Mouse (Mus musculus) myocyte (in vitro differentiated cells): ENCODE results near the gene Slc25a10. TPM values are rescaled to one million over a fixed set of nuclear protein-coding genes. Genes with fewer than 3 reads are reported as not detected.

Source experiments
- H3K27me3 ChIP-seq: one replicate; pipeline ENCODE4 v1.6.1; 2011; ENCODE audit not compliant: control insufficient read depth, insufficient read depth, insufficient read length
- H3K36me3 ChIP-seq: one replicate; pipeline ENCODE4 v1.6.1; 2011; ENCODE audit not compliant: control insufficient read depth, insufficient read depth
- H3K4me2 ChIP-seq: one replicate; pipeline ENCODE4 v1.6.1; 2011; ENCODE audit warnings: low read depth, control low read depth
- H3K4me3 ChIP-seq: one replicate; pipeline ENCODE4 v1.5.1; 2011; ENCODE audit warnings: mild to moderate bottlenecking, control low read depth, moderate library complexity
- H3K79me2 ChIP-seq: one replicate; pipeline ENCODE4 v1.6.1; 2011; ENCODE audit not compliant: control insufficient read depth, insufficient read depth
- H3ac ChIP-seq: one replicate; pipeline ENCODE4 v1.6.1; 2011; ENCODE audit not compliant: control insufficient read depth, insufficient read length
- CEBPB ChIP-seq: IDR thresholded peaks from 2 replicates; pipeline ENCODE4 v1.6.1; 2011; ENCODE audit warnings: mild to moderate bottlenecking, moderate library complexity; ENCODE audit not compliant: poor library complexity, insufficient read depth, severe bottlenecking
- E2F4 ChIP-seq: IDR thresholded peaks from one replicate; pipeline ENCODE4 v1.6.1; 2011; ENCODE audit warnings: mild to moderate bottlenecking, control low read depth, moderate library complexity; ENCODE audit not compliant: insufficient read depth
- MAX ChIP-seq: IDR thresholded peaks from one replicate; pipeline ENCODE4 v1.6.1; 2011; ENCODE audit warnings: low read depth, mild to moderate bottlenecking, control low read depth
- MYOD1 ChIP-seq, 3 experiments: IDR thresholded peaks; one replicate each; pipeline ENCODE4 v1.6.1; 2011; ENCODE audit warnings: control low read depth in 2 of 3, low read depth in 2 of 3, mild to moderate bottlenecking in 2 of 3, moderate library complexity in 1 of 3; ENCODE audit not compliant: insufficient read length in 2 of 3, control insufficient read depth in 1 of 3
- MYOG ChIP-seq, 3 experiments: IDR thresholded peaks; one replicate each; pipeline ENCODE4 v1.6.1; 2011; ENCODE audit warnings: control low read depth in 2 of 3, low read depth in 2 of 3, mild to moderate bottlenecking in 2 of 3; ENCODE audit not compliant: insufficient read length in 2 of 3, control insufficient read depth in 1 of 3, insufficient read depth in 1 of 3
- POLR2A ChIP-seq: IDR thresholded peaks from one replicate; pipeline ENCODE4 v1.6.1; 2011; ENCODE audit warnings: low read depth, mild to moderate bottlenecking, control low read depth, moderate library complexity; ENCODE audit not compliant: insufficient read length
- POLR2AphosphoS2 ChIP-seq: IDR thresholded peaks from one replicate; pipeline ENCODE4 v1.6.1; 2011; ENCODE audit warnings: low read depth, control low read depth; ENCODE audit not compliant: insufficient read length
- REST ChIP-seq: IDR thresholded peaks from one replicate; pipeline ENCODE4 v1.6.1; 2011; ENCODE audit warnings: mild to moderate bottlenecking, control low read depth, moderate library complexity; ENCODE audit not compliant: insufficient read depth, insufficient read length
- SRF ChIP-seq: IDR thresholded peaks from one replicate; pipeline ENCODE4 v1.6.1; 2011; ENCODE audit warnings: low read depth; ENCODE audit not compliant: control insufficient read depth, insufficient read length
- TCF12 ChIP-seq: IDR thresholded peaks from one replicate; pipeline ENCODE4 v1.6.1; 2011; ENCODE audit warnings: mild to moderate bottlenecking, control low read depth; ENCODE audit not compliant: poor library complexity, insufficient read depth, severe bottlenecking
- TCF3 ChIP-seq: IDR thresholded peaks from one replicate; pipeline ENCODE4 v1.6.1; 2011; ENCODE audit warnings: low read depth, control low read depth; ENCODE audit not compliant: insufficient read length
- USF1 ChIP-seq: IDR thresholded peaks from one replicate; pipeline ENCODE4 v1.6.1; 2011; ENCODE audit warnings: low read depth, mild to moderate bottlenecking, control low read depth, moderate library complexity
- polyA plus RNA-seq: library from polyadenylated mRNA; unstranded; fragments of >200 nt; fragmentation: generic; extraction: Trizol; gene quantifications from one replicate; pipeline ENCODE4 v1.2.1, GENCODE M21; 2012; ENCODE audit warnings: missing spikeins

The Slc25a10 gene
- polyA plus RNA-seq, 1 experiment = 43.8 TPM

DNA sequence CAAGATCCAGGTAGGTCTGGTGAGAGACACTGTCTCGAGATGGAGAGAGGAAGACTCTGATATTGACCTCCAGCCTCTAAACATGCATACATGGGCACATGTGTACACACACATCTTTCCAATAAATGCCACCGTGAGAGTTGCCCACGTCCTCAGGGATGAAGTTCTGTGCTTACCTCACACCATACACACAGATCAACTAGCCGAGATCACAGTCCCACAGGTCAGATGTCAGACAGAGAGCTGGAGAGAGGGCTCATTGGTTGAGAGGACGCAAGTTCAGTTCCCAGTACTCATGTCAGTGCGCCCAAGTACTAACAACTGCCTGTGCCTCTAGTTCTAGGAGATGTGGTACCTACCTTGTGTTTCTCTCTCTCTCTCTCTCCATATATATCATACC lies 9.4 kb downstream of the Slc25a10 start:
- Histone ChIP-seq H3K27me3 (no peaks in the 10 kb centered on the region), H3ac (no peak overlapping the region), H3K36me3 (peaks cover under 1% of the 10 kb centered on the region), H3K79me2 (no peaks in the 10 kb centered on the region), H3K4me2 (no peak overlapping the region), H3K4me3 (no peak overlapping the region)
- TF ChIP-seq POLR2AphosphoS2 (peak; percentile 76), CEBPB (no peak), MYOG (IDR thresholded peaks at IDR 0.05; ENCODE audit: control insufficient read depth in 1 of 3, insufficient read depth in 1 of 3, insufficient read length in 2 of 3, low read depth in 2 of 3) (no peak), REST (no peak)

DNA sequence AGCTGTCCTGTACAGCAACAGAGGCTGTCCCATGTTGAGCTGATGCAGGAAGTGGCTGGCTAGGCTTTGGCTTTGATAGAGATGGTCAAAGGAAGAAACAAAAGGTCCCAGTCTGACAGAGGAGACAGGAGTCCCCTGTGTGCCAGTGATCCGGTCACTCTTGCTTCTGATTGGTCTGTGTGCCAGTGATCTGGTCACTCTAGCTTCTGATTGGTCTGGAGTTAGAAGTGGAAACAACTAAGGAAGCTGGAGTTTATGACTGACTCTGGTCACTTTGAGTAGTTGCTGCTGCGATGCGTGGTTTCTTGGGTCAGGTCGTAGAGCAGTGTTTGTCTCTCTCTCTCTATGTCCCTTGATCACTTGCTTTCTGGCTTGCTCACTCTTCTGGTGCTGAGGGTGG lies 10.1 kb downstream of the Slc25a10 start:
- no peaks in the 10 kb centered on the region for H3K27me3 ChIP-seq
- no peaks in the 10 kb centered on the region for H3K36me3 ChIP-seq
- no peak overlapping the region for H3ac ChIP-seq
- no peak for TF ChIP-seq USF1
- no peak for TF ChIP-seq TCF12
- no peak for TF ChIP-seq POLR2AphosphoS2
- TF ChIP-seq MYOD1 (IDR thresholded peaks at IDR 0.05; ENCODE audit: control insufficient read depth in 1 of 3, insufficient read length in 2 of 3, low read depth in 2 of 3) = no peak
- TF ChIP-seq MAX = no peak
- TF ChIP-seq POLR2A = no peak
- no peak for TF ChIP-seq REST
- no peak for TF ChIP-seq CEBPB
- H3K4me3 ChIP-seq = no peak overlapping the region
- no peaks in the 10 kb centered on the region for H3K79me2 ChIP-seq
- no peak overlapping the region for H3K4me2 ChIP-seq

DNA sequence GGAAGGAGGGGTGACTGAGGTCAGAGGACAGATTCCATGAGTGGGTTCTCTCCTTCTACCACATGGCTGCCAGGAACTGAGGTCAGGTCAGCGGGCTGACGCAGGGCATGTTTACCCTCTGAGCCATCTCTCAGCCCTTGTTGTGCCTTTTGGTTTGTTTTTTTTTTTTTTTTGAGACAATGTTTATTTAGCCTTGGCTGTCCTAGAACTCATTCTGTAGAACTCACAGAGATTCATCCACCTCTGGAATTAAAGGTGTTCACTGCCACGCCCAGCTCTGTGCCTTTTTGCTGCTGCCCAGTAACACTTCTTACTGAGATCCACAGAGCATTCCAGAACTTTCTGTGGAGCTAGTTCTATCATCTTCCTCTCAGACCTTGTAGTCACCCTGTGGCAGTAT lies 14.0 kb downstream of the Slc25a10 start:
- no peaks in the 10 kb centered on the region for H3K79me2 ChIP-seq
- H3ac ChIP-seq = no peak overlapping the region
- H3K4me2 ChIP-seq = no peak overlapping the region
- H3K27me3 ChIP-seq = no peaks in the 10 kb centered on the region
- H3K4me3 ChIP-seq = no peak overlapping the region
- no peaks in the 10 kb centered on the region for H3K36me3 ChIP-seq
- no peak for TF ChIP-seq POLR2AphosphoS2
- no peak for TF ChIP-seq REST
- no peak for TF ChIP-seq TCF12
- TF ChIP-seq E2F4 = no peak
- TF ChIP-seq TCF3 = no peak
- no peak for TF ChIP-seq SRF

DNA sequence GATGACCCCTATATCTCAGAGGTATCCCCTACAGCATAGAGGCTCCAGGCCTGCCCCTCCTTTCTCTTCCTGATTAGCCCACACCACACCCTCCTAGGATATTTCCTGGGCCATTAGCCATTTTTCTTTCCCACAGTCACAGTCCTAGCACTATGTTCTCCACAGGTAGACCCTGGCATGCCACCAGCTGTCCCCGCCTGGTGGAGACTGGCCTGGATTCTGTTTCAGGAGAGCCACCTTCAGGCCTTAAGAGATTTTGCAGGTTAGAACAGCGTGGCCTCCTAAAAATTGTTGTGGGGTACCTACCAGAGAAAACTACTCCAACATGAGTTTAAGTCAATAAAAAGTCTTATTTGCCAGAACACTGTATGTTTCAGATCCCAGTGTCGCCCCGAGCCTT lies 15.3 kb downstream of the Slc25a10 start:
- Histone ChIP-seq H3K4me3 (no peak overlapping the region), H3K36me3 (no peaks in the 10 kb centered on the region), H3K4me2 (no peak overlapping the region), H3K27me3 (no peaks in the 10 kb centered on the region), H3K79me2 (no peaks in the 10 kb centered on the region), H3ac (no peak overlapping the region)
- TF ChIP-seq REST (no peak), TCF12 (no peak), CEBPB (no peak), TCF3 (no peak), MYOG (IDR thresholded peaks at IDR 0.05; ENCODE audit: control insufficient read depth in 1 of 3, insufficient read depth in 1 of 3, insufficient read length in 2 of 3, low read depth in 2 of 3) (peak in 1 of 3 experiments; percentile 3)

DNA sequence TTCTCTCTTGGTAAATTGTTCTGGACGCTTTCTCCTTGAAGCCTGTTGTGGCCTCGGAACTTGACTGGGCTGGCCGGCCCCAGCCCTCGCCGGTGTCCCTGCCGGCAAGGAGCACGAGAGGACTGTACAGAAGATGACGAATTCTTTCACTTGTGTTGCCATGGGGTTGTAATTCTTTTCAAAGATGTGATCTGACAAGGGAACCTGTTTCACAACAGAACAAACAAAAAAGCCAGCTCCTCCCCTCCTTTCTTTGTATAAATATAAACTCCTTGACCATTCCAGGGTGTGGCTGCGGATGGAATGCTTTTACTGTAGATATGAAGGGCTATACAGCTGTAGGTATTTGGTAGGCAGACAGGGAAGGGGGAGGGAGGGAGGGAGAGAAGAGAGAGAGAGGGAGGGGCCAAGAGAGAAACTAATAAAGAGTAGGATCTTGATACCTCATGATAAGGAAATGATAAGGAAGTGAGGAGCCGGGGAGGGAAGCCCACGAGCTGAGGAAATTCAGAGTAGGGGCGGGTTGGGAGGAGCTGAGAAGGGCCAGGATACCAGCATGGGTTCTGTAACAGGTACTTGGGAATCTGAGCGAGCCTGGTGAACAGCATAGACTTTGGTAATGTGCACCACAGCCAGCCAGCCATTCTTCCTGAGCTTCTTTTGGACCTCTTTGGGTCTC lies 16.1 kb downstream of the Slc25a10 start:
- Histone ChIP-seq H3K27me3 (no peaks in the 10 kb centered on the region), H3K4me2 (peak overlapping the region; percentile 52), H3ac (no peak overlapping the region), H3K79me2 (no peaks in the 10 kb centered on the region), H3K4me3 (no peak overlapping the region), H3K36me3 (no peaks in the 10 kb centered on the region)
- no peak for TF ChIP-seq CEBPB
- TF ChIP-seq USF1 = no peak
- TF ChIP-seq E2F4 = no peak
- no peak for TF ChIP-seq SRF
- TF ChIP-seq MYOG (IDR thresholded peaks at IDR 0.05; ENCODE audit: control insufficient read depth in 1 of 3, insufficient read depth in 1 of 3, insufficient read length in 2 of 3, low read depth in 2 of 3) = no peak
- no peak for TF ChIP-seq POLR2AphosphoS2
- TF ChIP-seq TCF12 = no peak
- no peak for TF ChIP-seq POLR2A
- TF ChIP-seq MAX = no peak
- no peak for TF ChIP-seq MYOD1 (IDR thresholded peaks at IDR 0.05; ENCODE audit: control insufficient read depth in 1 of 3, insufficient read length in 2 of 3, low read depth in 2 of 3)
- no peak for TF ChIP-seq REST
- TF ChIP-seq TCF3 = no peak
